Mouse (Mus musculus): ENCODE results near the gene Panx2. TPM values are rescaled to one million over a fixed set of nuclear protein-coding genes. Genes with fewer than 3 reads are reported as not detected.
A peak's percentile ranks its signal among the peaks of the same experiment; 100 is the strongest.

Gene Panx2
- 0.20 TPM in 2 replicates for polyA plus RNA-seq (2014; fragmentation: Nextera tagmentation; extraction: Ambion mirVana)

DNA sequence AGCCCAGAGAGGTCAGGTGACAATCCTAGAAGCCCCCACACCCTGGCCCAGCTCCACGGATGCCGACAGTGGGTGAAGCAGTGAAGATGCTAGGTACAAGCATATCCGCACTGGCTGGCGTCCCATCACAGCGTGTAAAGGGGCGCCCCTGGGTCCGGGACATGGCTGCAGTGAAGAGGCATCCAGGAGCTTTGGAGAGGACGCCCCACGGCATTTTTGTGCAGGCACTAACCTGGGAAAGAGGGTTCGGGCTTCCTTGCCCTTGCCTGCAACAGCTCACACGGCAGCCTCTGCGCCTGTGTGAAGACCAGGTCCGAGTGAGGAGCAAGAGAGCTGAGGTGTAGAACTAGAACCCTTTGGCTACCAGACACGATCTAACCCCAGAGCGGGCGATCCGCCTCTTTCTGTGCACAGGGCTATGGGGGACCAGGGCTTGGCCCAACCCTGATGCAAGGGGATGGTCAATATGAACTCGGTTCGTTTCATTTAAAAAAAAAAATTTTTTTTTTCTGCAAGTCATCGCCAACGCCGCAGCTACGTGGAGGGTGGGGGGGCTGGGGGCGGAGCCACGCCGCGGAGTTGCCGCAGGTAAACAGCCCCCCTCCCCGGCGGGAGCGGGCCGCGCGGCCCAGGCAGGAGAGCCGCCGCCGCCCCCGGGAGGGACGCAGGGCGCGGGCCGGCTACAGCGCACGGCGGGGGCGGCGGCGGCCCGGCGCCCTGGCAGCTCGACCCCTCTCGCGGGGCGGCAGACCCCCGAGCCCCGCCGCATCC lies at the start of gene Panx2:
Panx2 (plus strand) TSS at position 574 of the 771 bp plus-strand sequence.
- 1% methylated on average over 44 of the region's 57 CpGs for WGBS
- H3K9ac ChIP-seq (replicated peaks; ENCODE audit: low read depth, low read length): peak within 1 kb of the TSS; percentile 48
- ATAC-seq (ENCODE audit: insufficient number of reproducible peaks, insufficient read depth, low FRiP score, low read depth): no peak

DNA sequence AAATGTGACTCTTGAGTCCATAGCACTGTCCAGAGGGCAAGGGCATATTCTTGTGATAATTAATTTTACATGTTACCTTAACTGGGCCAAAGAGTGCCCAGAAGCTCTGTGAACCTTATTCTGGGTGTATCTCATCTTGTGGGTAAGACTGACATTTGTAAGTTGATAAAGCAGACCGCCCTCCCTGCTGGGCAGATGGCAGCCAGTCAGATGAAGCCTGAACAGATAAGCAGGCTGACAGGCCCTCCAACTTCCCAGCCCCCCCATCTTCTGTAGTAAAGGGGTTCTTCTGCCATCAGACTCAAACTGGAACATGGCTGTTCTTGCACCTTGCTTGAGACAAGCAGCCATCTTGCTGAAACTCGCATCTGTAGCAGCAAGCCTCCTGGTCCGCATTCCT lies 42.8 kb upstream of the Panx2 start:
- H3K9ac ChIP-seq (replicated peaks; ENCODE audit: low read depth, low read length): no peak overlapping the region
- 84% methylated on average over 3 of the region's 3 CpGs for WGBS
- no peak overlapping the region for H3K27ac ChIP-seq (ENCODE audit: low read length)
- no peak overlapping the region for H3K4me3 ChIP-seq (ENCODE audit: low read depth, low read length)
- no peaks in the 10 kb centered on the region for H3K4me1 ChIP-seq (ENCODE audit: control insufficient read depth, insufficient read depth, low read length)
- no peaks in the 10 kb centered on the region for H3K36me3 ChIP-seq (ENCODE audit: control insufficient read depth, insufficient read depth, low read length)
- no peaks in the 10 kb centered on the region for H3K9me3 ChIP-seq (ENCODE audit: control insufficient read depth, low read depth, low read length)
- no peak overlapping the region for H3K4me2 ChIP-seq (replicated peaks; ENCODE audit: low read depth, low read length)
- no peak for ATAC-seq (ENCODE audit: insufficient number of reproducible peaks, insufficient read depth, low FRiP score, low read depth)
- no peaks in the 10 kb centered on the region for H3K27me3 ChIP-seq (ENCODE audit: control insufficient read depth, insufficient read depth, low read length)

More for the DNA sequence above, at the start of gene Panx2:
- peak within 1 kb of the TSS; percentile 99 for H3K4me2 ChIP-seq (replicated peaks; ENCODE audit: low read depth, low read length)
- peaks cover 18% of the 10 kb centered on the region; the same call in 1 of the 2 replicates for H3K27me3 ChIP-seq (ENCODE audit: control insufficient read depth, insufficient read depth, low read length)
- no peaks in the 10 kb centered on the region for H3K9me3 ChIP-seq (ENCODE audit: control insufficient read depth, low read depth, low read length)
- peak within 1 kb of the TSS; percentile 52 for H3K4me3 ChIP-seq (ENCODE audit: low read depth, low read length)
- peaks cover 5% of the 10 kb centered on the region; the same call in 1 of the 2 replicates for H3K4me1 ChIP-seq (ENCODE audit: control insufficient read depth, insufficient read depth, low read length)
- no peak within 1 kb of the TSS for H3K27ac ChIP-seq (ENCODE audit: low read length)
- no peaks in the 10 kb centered on the region for H3K36me3 ChIP-seq (ENCODE audit: control insufficient read depth, insufficient read depth, low read length)

DNA sequence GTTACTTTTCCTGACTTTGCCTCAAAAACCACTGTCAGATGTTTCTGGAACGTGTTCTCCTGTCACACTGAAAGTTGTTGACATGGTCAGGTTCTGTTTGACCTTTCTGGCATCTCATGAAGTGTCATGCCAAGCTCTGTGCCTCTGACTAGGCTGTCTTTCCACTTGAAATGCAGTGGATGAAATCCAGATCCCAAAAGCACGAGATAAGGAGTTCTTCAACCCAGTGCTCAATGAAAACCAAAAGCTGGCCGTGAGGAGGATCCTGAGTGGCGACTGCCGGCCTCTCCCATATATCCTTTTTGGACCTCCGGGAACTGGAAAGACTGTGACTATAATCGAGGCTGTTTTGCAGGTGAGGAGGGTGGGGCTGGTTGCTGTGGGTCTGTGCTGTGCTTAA lies 39.4 kb upstream of the Panx2 start:
- Histone ChIP-seq H3K27me3 (ENCODE audit: control insufficient read depth, insufficient read depth, low read length) (no peaks in the 10 kb centered on the region), H3K4me2 (replicated peaks; ENCODE audit: low read depth, low read length) (no peak overlapping the region), H3K9me3 (ENCODE audit: control insufficient read depth, low read depth, low read length) (no peaks in the 10 kb centered on the region), H3K4me3 (ENCODE audit: low read depth, low read length) (no peak overlapping the region), H3K36me3 (ENCODE audit: control insufficient read depth, insufficient read depth, low read length) (no peaks in the 10 kb centered on the region), H3K27ac (ENCODE audit: low read length) (no peak overlapping the region), H3K4me1 (ENCODE audit: control insufficient read depth, insufficient read depth, low read length) (no peaks in the 10 kb centered on the region), H3K9ac (replicated peaks; ENCODE audit: low read depth, low read length) (no peak overlapping the region)
- 60% methylated on average over 7 of the region's 7 CpGs for WGBS
- no peak for ATAC-seq (ENCODE audit: insufficient number of reproducible peaks, insufficient read depth, low FRiP score, low read depth)

DNA sequence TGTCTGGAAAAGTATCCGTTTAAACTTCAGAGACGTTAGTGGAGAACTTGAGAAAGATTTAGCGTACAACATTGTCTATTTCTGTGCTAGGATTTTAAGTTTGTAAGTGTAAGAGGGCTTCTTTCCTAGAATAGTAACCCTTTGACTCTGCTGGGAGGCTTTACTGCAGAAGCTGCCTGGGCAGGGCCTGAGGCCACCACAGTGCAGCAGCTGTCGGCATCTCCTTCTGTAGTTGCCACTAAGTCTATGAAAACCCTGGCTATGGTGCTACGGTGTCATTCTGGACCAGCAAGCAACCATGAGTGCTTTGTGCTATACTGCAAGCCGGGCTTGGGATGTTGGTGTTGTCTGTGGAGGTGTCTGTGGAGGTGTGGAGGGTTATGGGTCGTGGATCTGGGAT lies 39.0 kb upstream of the Panx2 start:
- 84% methylated on average over 7 of the region's 7 CpGs for WGBS

DNA sequence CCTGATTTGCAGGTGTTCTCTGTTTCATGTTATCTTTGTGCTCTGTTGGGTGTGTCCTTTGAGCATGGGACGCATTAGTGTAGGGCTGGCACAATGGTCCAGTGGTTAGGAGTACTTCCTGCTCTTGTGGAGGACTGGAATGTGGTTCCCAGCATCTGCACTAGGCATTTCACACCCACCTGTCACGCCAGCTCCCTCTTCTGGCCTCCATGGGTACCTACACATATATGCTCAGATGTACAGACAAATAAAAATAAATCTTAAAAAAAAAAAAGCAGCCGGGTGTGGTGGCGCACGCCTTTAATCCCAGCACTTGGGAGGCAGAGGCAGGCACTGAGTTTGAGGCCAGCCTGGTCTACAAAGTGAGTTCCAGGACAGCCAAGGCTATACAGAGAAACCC lies 15.2 kb upstream of the Panx2 start:
- H3K27ac ChIP-seq (ENCODE audit: low read length): no peak overlapping the region
- 68% methylated on average over 5 of the region's 5 CpGs for WGBS
- no peak overlapping the region for H3K4me2 ChIP-seq (replicated peaks; ENCODE audit: low read depth, low read length)
- H3K9me3 ChIP-seq (ENCODE audit: control insufficient read depth, low read depth, low read length): no peaks in the 10 kb centered on the region
- H3K27me3 ChIP-seq (ENCODE audit: control insufficient read depth, insufficient read depth, low read length): no peaks in the 10 kb centered on the region
- no peak overlapping the region for H3K9ac ChIP-seq (replicated peaks; ENCODE audit: low read depth, low read length)
- no peaks in the 10 kb centered on the region for H3K4me1 ChIP-seq (ENCODE audit: control insufficient read depth, insufficient read depth, low read length)
- no peaks in the 10 kb centered on the region for H3K36me3 ChIP-seq (ENCODE audit: control insufficient read depth, insufficient read depth, low read length)
- ATAC-seq (ENCODE audit: insufficient number of reproducible peaks, insufficient read depth, low FRiP score, low read depth): no peak
- H3K4me3 ChIP-seq (ENCODE audit: low read depth, low read length): no peak overlapping the region

More for the DNA sequence above, 39.0 kb upstream of the Panx2 start:
- Histone ChIP-seq H3K9ac (replicated peaks; ENCODE audit: low read depth, low read length) (no peak overlapping the region), H3K27ac (ENCODE audit: low read length) (no peak overlapping the region), H3K4me2 (replicated peaks; ENCODE audit: low read depth, low read length) (no peak overlapping the region), H3K9me3 (ENCODE audit: control insufficient read depth, low read depth, low read length) (no peaks in the 10 kb centered on the region), H3K36me3 (ENCODE audit: control insufficient read depth, insufficient read depth, low read length) (no peaks in the 10 kb centered on the region), H3K4me1 (ENCODE audit: control insufficient read depth, insufficient read depth, low read length) (no peaks in the 10 kb centered on the region), H3K27me3 (ENCODE audit: control insufficient read depth, insufficient read depth, low read length) (no peaks in the 10 kb centered on the region), H3K4me3 (ENCODE audit: low read depth, low read length) (no peak overlapping the region)
- ATAC-seq (ENCODE audit: insufficient number of reproducible peaks, insufficient read depth, low FRiP score, low read depth): no peak

DNA sequence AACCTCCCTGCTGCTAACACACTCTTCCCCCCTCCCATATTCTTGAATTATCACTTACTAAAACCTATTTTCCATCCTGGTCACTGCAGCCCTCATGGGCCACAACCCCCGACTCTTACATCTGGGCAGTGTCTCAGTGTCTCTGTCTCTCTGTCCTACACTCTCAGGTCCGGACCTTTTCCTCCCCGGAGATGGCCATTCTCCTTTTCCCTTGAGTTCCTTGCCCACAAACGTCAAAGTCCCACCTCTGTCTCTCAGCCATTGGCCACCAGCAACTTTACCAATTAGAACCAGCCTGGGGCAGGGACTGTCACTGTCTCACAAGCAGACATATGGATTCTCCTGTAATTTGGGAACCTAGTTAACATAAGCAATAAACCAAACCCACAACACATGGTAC lies 13.2 kb upstream of the Panx2 start:
- no peaks in the 10 kb centered on the region for H3K9me3 ChIP-seq (ENCODE audit: control insufficient read depth, low read depth, low read length)
- no peak overlapping the region for H3K27ac ChIP-seq (ENCODE audit: low read length)
- ATAC-seq (ENCODE audit: insufficient number of reproducible peaks, insufficient read depth, low FRiP score, low read depth): no peak
- H3K4me1 ChIP-seq (ENCODE audit: control insufficient read depth, insufficient read depth, low read length): no peaks in the 10 kb centered on the region
- WGBS: 72% methylated on average over 4 of the region's 4 CpGs
- no peak overlapping the region for H3K4me2 ChIP-seq (replicated peaks; ENCODE audit: low read depth, low read length)
- H3K36me3 ChIP-seq (ENCODE audit: control insufficient read depth, insufficient read depth, low read length): no peaks in the 10 kb centered on the region
- no peaks in the 10 kb centered on the region for H3K27me3 ChIP-seq (ENCODE audit: control insufficient read depth, insufficient read depth, low read length)
- H3K9ac ChIP-seq (replicated peaks; ENCODE audit: low read depth, low read length): no peak overlapping the region
- H3K4me3 ChIP-seq (ENCODE audit: low read depth, low read length): no peak overlapping the region

DNA sequence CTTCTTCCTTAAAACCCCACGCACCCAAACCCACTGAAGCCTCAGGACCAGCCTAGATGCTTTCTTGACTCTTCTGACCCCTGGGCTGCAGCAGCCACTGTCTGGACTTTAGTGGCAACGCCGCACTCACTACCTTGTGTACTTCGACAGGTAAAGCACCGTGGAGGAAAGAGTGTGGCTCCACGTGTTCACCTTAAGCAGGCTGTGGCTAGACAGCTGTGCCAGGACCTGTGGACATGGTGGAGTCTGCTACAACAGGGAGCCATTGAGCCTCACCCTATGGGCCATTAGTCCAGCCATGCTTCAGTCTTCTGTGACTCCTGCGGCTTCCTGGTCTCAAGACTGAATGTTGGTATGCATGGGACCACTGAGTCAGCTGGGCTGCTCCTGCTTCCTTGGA lies 4.9 kb upstream of the Panx2 start:
- ATAC-seq (ENCODE audit: insufficient number of reproducible peaks, insufficient read depth, low FRiP score, low read depth): no peak
- no peak overlapping the region for H3K27ac ChIP-seq (ENCODE audit: low read length)
- H3K4me3 ChIP-seq (ENCODE audit: low read depth, low read length): no peak overlapping the region
- WGBS: 83% methylated on average over 7 of the region's 7 CpGs
- no peaks in the 10 kb centered on the region for H3K36me3 ChIP-seq (ENCODE audit: control insufficient read depth, insufficient read depth, low read length)
- H3K9ac ChIP-seq (replicated peaks; ENCODE audit: low read depth, low read length): no peak overlapping the region
- 0 out of 2 replicates have a peak, but pooled peaks cover 9% of the 10 kb centered on the region for H3K27me3 ChIP-seq (ENCODE audit: control insufficient read depth, insufficient read depth, low read length)
- no peaks in the 10 kb centered on the region for H3K4me1 ChIP-seq (ENCODE audit: control insufficient read depth, insufficient read depth, low read length)
- H3K9me3 ChIP-seq (ENCODE audit: control insufficient read depth, low read depth, low read length): no peaks in the 10 kb centered on the region
- H3K4me2 ChIP-seq (replicated peaks; ENCODE audit: low read depth, low read length): no peak overlapping the region

DNA sequence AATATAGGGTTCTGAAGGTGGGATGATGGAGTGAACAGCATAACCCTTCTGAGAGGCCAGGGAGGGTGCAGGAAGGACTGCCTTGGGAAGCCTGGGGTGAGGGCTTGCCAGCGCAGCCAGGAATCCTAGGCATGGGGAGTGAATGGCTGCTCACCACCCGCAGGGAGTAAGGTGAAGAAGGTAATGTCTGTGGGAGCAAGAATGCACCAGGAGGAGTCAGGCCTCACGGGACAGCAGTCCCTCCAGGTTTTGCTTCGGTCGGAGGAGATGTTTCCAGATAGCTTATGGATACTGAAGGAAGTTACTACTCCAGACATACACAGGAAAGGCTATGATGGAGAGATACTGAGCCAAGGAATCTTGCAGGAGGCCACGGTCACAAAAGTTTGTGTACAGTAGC lies 798 bp upstream of the Panx2 start:
- no peaks in the 10 kb centered on the region for H3K36me3 ChIP-seq (ENCODE audit: control insufficient read depth, insufficient read depth, low read length)
- 21% methylated on average over 6 of the region's 6 CpGs for WGBS
- H3K9ac ChIP-seq (replicated peaks; ENCODE audit: low read depth, low read length): no peak overlapping the region
- H3K4me2 ChIP-seq (replicated peaks; ENCODE audit: low read depth, low read length): no peak overlapping the region; the same call in 1 of the 2 replicates
- H3K4me3 ChIP-seq (ENCODE audit: low read depth, low read length): peak overlapping the region; percentile 52; the same call in 1 of the 2 replicates
- H3K27me3 ChIP-seq (ENCODE audit: control insufficient read depth, insufficient read depth, low read length): peaks cover 18% of the 10 kb centered on the region; the same call in 1 of the 2 replicates
- peaks cover 5% of the 10 kb centered on the region; the same call in 1 of the 2 replicates for H3K4me1 ChIP-seq (ENCODE audit: control insufficient read depth, insufficient read depth, low read length)
- no peak overlapping the region for H3K27ac ChIP-seq (ENCODE audit: low read length)
- no peak for ATAC-seq (ENCODE audit: insufficient number of reproducible peaks, insufficient read depth, low FRiP score, low read depth)
- no peaks in the 10 kb centered on the region for H3K9me3 ChIP-seq (ENCODE audit: control insufficient read depth, low read depth, low read length)
